Mouse (Mus musculus): ENCODE results near the gene Nrxn3.

DNA sequence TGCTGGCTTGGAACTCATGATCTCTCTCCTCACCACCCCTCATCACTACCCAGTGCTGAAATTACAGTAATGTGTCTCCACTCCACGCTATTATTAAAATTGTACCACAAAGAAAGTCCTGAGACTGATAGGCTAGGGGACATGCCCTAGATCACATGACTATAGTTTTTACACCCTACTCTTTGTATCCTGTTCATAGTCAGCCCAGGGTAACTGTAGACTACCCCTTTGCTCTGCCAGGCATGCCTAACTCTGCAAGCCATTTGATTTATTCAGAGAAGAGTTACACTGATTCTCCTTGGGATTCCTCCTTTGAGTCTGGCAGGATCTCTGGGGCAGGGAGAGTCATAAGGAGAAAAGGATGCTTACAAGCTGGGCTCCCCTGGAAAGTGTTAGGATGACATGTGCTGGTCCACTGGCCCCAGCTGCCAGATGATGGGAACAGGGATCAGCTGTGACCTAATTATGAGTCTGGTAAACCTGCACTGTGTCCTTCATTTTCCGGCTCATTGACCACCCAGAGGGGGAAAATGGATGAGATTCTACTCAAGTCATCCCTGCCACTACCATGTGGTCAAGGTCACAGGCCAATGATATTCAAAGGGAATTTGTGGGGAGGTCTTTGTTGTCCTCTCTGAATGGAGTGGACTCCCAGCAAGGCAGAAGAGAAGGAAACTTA lies 318.9 kb downstream of the Nrxn3 start:
- TF ChIP-seq CTCF (IDR thresholded peaks at IDR 0.05; ENCODE audit: borderline replicate concordance, control insufficient read depth, extremely low read depth, insufficient read depth, low read length, poor library complexity), result no peak
- no peak for TF ChIP-seq POLR2A (IDR thresholded peaks at IDR 0.05; ENCODE audit: control insufficient read depth, extremely low read depth, insufficient read depth, low read length, poor library complexity)

Data from thymus, adult 2 months (tissue).